Mouse (Mus musculus) liver, embryonic 14 days (tissue): ENCODE results near the gene Psg25. TPM values are rescaled to one million over a fixed set of nuclear protein-coding genes. Genes with fewer than 3 reads are reported as not detected.

Source experiments
- polyA plus RNA-seq: library from polyadenylated mRNA; depleted of rRNA; stranded (reverse); fragments of >200 nt; gene quantifications from 2 replicates; pipeline ENCODE4 v1.2.3, GENCODE M21; 2012; rRNA removed

Psg25 gene
- polyA plus RNA-seq, result 0.01 and 0.02 TPM in 2 replicates

DNA sequence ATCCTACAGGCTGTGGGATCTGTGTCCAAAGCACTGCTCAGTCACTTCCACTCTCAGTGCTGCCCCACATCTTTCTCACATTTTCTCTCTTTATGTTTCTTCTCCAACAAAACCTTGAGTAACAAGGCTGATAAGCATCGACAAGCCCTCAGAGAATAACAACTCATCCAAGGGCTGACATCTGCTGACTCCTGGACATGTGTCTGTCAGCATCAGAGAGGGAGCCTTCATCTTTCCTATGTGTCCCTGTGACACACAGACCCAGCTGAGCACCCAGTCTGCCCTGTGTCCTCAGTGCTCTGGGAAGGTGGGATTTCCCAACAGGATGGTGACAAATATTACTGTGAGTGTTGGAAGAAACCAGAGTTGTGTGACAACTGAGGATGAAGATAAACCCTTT, at the start of gene Psg25:
Gene Psg25, minus strand, starts transcription at position 101 of the 400 bp plus-strand sequence.

DNA sequence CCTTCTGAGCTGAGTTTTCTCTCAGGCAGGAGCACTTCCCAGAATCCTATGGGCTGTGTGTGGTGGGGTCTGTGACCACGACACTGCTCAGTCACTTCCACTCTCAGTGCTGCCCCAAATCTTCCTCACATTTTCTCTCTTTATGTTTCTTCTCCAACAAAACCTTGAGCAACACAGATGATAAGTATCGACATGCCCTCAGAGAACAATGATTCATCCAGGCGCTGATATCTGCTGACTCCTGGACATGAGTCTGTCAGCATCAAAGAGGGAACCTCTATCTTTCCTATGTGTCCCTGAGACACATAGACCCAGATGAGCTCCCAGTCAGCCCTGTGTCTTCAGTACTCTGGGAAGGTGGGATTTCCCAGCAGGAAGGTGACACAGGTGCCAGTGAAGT, 35.1 kb upstream of the Psg25 start, which contains the start of gene Psg27:
Gene Psg27, minus strand, starts transcription at position 101 of the 400 bp plus-strand sequence.

DNA sequence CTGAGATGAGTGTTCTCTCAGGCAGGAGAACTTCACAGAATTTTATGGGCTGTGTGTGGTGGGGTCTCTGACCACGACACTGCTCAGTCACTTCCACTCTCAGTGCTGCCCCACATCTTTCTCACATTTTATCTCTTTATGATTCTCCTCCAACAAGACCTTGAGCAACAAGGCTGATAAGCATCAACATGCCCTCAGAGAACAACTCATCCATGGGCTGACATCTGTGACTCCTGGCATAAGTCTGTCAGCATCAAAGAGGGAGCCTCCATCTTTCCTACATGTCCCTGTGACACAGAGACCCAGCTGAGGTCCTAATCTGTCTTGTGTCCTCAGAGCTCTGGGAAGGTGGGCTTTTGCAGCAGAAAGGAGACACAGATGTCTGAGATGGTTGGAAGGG, 48.0 kb downstream of the Psg25 start, which contains the start of gene Psg26:
Gene Psg26, minus strand, starts transcription at position 101 of the 400 bp plus-strand sequence.

Other genes starting within 250 kb of the Psg25 start
- gene Psg18, start 177.3 kb downstream of the Psg25 start, polyA plus RNA-seq, result 0.07 and 0.25 TPM in 2 replicates
- gene Psg28, start 100.2 kb downstream of the Psg25 start, polyA plus RNA-seq, result 0.02 and 0.09 TPM in 2 replicates
- 0.02 TPM in 1 of 2 replicates, not detected in the other for gene Psg26, start 48.1 kb downstream of the Psg25 start, polyA plus RNA-seq
- 0.03 and 0.20 TPM in 2 replicates for gene Psg27, start 35.0 kb upstream of the Psg25 start, polyA plus RNA-seq
- 0.07 and 0.30 TPM in 2 replicates for gene Psg23, start 84.2 kb upstream of the Psg25 start, polyA plus RNA-seq
- gene Psg21, start 124.5 kb upstream of the Psg25 start, polyA plus RNA-seq, result 0.08 and 0.51 TPM in 2 replicates
- gene Psg20, start 153.9 kb upstream of the Psg25 start, polyA plus RNA-seq, result not detected in 2 replicates
- 0.01 and 0.03 TPM in 2 replicates for gene Psg22, start 185.8 kb upstream of the Psg25 start, polyA plus RNA-seq